Mouse (Mus musculus) frontal cortex, adult 2 months (tissue): ENCODE measurements around the gene Cacna1i. TPM values are rescaled to one million over a fixed set of nuclear protein-coding genes. Genes with fewer than 3 reads are reported as not detected.

Experiments
- DNase-seq, 2 experiments: peaks; one replicate each; pipeline ENCODE4 v3.0.0; 2022; ENCODE audit warnings: low spot score in 1 of 2; ENCODE audit errors: extremely low spot score in 1 of 2
- polyA plus RNA-seq: library from polyadenylated mRNA; depleted of rRNA; stranded (reverse); fragments of >200 nt; gene quantifications from 2 replicates; pipeline ENCODE4 v1.2.3, GENCODE M21; 2012; rRNA removed

Cacna1i gene
- polyA plus RNA-seq = 35.7 and 40.9 TPM in 2 replicates

DNA sequence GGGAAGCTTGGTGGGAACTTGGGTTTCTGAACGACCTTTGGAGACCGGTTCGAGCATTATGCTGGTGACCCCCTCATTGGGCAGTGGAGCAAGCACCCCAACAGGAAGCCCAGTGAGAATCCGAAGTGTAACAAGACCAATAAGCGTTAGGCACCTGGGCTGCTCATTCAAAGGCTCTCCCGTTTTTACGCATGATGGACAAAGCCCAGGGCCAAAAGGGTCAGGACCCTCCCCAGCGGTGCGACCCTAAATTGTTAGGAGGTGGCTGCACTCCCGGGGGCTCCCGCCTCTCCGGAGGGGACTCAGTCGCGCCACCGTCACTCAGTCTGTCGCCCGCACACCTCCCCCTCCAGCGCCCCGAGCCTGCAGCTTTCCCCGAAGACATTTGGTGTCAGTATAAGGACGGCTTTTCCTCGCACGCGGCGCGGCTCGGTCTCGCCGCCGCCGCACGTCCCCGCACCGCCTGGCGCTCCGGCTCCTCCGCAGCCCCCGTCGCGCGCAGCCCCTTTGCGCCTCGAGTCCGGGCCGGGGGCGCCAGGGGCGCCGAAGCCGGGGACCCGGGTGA, at the start of gene Cacna1i:
Gene Cacna1i (plus strand): TSS at position 388 of the 565 bp plus-strand sequence.
- peak; percentile 44 to 74 for DNase-seq

DNA sequence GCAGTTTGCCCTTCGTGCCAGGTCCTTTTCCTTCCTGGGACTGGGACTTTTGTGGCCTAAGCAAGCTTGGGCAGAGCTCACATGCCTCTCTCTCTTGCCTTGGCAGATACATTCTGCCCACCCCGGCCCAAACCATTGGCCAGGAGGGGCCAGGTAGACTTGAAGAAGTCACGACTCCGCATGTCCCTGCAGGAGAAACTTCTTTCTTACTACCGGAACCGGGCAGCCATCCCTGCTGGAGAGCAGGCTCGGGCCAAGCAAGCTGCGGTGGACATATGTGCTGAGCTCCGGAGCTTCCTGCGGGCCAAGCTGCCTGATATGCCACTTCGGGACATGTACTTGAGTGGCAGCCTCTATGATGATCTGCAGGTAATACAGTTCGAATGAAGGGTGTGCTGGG, 38.9 kb upstream of the Cacna1i start:
- no peak for DNase-seq

DNA sequence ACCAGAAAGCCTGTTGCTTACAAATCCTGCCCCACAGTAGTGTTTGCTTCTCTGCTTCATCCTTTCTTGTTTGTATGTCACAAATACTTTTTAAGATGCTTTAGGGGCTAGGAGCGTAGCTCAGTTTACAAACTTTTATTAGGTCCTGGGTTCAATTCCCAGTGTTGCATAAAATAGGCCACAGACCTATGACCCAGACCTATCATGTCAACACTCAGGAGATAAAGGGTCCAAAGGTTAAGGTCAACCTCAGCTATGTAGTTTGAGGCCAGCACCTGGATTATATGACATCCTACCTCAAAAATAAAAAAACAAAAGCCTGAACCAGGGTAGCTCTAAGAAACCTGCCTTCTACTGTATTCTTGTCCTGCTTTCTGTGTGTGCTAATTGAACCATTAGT, 38.4 kb upstream of the Cacna1i start:
- no peak for DNase-seq

- DNase-seq = no peak
Observed at GRCm38 (mm10) chr15:80249672-80250071, 37.4 kb upstream of the Cacna1i start.

- no peak for DNase-seq
Observed at GRCm38 (mm10) chr15:80250586-80250985, 36.5 kb upstream of the Cacna1i start.

DNA sequence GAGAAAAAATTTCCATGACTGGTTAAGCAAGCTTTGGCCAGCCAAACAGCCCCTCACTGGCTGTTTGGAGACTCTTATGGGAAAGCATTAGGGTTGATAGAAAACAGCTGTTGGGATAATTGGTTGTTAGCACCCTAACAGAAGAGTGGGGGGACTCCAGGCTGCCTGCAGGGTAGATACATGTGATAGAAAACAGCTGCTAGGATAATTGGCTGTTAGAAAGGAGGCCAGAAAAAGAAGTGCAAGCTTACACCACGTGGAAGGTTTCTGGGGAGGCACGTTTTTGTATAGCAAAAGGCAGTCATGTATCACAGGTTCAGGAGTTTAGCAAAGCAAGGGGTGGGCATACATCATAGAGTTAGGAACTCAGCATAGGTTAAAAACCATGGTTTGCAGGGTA, 33.5 kb upstream of the Cacna1i start:
- no peak for DNase-seq

GRCm38 (mm10) chr15:80254207-80254606, 32.8 kb upstream of the Cacna1i start:
- DNase-seq = peak in 1 of 2 experiments; percentile 56

- DNase-seq = peak; percentile 99
Observed at GRCm38 (mm10) chr15:80254847-80255645, 32.0 kb upstream of the Cacna1i start, which contains the start of gene Atf4. TSS of gene Atf4 (plus strand) at chr15:80255184.

DNA sequence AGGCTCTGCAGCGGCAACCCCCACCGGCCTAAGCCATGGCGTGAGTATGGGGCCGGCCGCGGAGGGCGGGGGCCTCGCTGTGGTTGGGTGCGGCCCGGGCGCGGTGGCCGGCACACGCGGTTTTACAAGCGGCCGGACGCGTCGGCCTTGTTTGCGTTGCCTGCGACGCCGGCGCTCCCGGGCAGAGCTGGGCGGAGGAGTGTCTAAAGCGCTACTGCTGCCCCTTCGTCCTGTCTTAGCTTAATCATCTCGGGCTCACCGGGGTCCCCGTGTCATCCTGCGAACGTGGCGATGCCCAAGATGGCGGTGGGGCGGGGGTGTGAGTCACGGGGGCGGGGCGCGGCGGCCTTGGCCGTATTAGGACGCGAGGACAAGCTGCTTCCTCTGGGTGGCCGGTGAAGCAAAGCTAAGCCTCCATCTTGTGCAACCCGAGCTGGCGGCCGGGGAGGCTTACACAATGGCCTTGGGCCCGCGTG, 31.4 kb upstream of the Cacna1i start:
- peak in 1 of 2 experiments; percentile 63 for DNase-seq

GRCm38 (mm10) chr15:80256242-80256641, 30.8 kb upstream of the Cacna1i start:
- DNase-seq = peak in 1 of 2 experiments; percentile 27

GRCm38 (mm10) chr15:80256656-80257601, 30.1 kb upstream of the Cacna1i start:
- no peak for DNase-seq

DNA sequence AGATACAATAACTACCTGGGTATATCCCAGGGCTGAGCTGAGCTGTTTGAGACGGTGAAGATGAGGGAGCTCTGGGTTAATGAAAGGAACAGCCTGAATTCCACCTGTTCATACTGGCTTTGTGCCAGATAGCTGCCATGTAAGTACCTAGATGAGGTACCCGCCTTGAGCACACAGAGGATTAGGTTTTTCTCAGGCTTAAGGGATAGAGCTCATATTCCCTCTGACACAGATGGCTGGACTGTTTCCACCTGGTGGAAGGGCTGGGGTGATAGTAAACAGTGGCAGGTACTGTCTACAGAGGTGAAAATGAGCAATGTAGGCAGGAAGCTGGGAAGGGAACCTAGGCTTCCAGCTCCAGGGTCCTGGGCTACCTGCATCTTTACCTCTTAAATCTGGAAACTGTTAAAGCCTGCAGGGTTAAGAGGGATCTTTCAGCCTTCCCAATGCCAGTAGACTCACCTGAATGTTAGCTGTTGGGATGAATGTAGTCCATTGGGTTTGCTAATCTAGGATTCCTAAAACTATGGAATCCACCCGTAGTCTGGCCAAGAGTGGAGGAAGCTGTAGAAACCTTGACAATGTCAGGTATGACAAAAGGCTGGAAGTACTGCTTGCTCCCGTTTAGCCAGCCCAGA, 29.3 kb upstream of the Cacna1i start:
- DNase-seq = no peak

DNA sequence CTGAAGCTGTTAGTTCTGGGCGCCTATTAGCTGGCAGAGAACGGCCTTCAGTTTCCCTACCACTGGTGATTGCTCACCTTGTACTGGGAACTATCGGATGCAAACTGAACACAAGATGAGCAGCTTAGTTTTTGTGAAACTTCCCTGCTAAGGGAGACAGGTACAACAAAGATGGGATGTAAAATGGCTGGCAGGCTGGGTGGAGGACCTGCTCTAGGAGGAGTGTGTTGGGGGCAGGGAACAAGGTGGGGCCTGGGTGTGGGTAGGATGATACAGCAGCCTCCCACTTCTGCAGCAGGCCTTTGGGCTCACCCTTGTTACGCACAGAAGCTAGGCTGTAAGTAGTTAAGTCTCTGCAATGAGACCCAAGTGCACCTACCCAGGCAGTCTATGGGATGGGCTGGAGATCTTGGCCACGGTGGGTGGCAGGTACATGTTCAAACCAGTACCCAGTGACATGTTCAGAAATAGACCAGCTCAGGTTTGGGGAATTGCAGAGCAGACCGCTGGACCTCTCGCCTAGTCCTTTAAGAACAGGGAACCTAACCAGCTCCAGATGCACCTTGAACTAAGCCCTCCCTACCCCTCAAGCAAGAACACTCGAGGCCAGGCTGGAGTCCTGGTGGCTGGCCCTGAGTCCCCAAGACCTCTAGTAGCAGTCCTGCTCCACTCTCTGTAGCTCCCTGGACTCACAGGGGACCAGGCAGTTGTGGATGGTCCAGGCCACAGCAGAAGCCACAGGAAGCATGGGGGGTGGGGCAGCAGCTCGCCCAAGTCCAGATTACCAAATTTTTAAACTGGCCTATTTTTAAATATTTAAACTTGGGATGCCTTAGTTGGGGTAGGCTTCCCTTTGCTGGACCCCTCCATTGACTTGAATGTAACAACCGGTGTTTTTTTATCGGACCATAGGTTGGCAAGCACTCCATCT, 28.5 kb upstream of the Cacna1i start:
- DNase-seq = no peak

- no peak for DNase-seq
Observed at GRCm38 (mm10) chr15:80259406-80260045, 27.5 kb upstream of the Cacna1i start.

DNA sequence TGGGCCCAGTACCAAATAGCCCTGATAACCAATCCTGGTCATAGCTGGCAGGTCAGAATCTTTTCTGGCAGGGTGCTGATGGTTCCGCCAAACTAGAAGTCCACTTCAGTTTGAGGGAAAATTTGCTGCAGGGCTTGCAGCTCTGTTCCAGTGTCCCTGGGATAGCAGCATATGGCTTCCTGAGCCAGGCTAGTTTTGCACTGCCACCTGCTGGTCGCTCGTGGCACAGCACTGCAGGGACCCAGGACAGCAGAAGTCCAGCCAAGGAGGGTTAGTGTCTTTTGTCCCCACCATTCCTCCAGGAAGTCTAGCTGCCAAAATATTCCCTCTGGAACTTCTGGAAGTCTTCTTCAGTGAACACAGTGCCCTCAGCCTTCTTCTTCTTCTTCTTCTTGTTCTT, 26.4 kb upstream of the Cacna1i start:
- DNase-seq = peak in 1 of 2 experiments; percentile 92

DNA sequence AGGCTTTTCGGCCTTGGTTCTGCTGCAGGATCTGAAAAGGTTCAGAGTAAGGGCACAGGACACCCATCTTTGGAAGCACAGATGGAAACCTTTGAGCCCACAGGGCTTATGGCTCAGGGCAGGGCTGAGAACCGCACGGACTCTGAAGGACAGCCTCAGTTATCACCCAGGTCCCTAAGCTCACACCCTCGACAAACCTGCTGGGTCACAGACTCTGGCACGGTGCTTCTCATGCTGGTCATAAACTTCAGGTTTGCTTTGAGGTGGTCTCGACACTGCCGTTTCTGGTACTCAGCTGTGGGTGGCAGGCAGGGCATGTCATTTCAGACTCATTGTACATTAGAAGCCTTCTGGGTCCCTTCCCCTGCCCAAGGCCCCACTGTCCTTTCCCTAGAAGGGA, 25.9 kb upstream of the Cacna1i start:
- no peak for DNase-seq

- DNase-seq = peak; percentile 70 to 93
Observed at GRCm38 (mm10) chr15:80263610-80264575, 23.1 kb upstream of the Cacna1i start, which contains the start of gene Rps19bp1. TSS of gene Rps19bp1 (minus strand) at chr15:80264315.
